Mouse (Mus musculus) lung, adult 2 months (tissue): ENCODE measurements around the gene Fra10ac1.

ENCODE experiments used
- CTCF ChIP-seq: fragments of 200-500 bp; IDR thresholded peaks from 2 replicates; pipeline ENCODE4 v1.5.1; 2011; ENCODE audit warnings: mild to moderate bottlenecking, low read length, control low read depth; ENCODE audit not compliant: insufficient read depth
- POLR2A ChIP-seq: fragments of 200-500 bp; IDR thresholded peaks from 2 replicates; pipeline ENCODE4 v1.6.1; 2011; ENCODE audit warnings: low read depth, mild to moderate bottlenecking, control low read depth, low read length, borderline replicate concordance; ENCODE audit errors: extremely low read depth

DNA sequence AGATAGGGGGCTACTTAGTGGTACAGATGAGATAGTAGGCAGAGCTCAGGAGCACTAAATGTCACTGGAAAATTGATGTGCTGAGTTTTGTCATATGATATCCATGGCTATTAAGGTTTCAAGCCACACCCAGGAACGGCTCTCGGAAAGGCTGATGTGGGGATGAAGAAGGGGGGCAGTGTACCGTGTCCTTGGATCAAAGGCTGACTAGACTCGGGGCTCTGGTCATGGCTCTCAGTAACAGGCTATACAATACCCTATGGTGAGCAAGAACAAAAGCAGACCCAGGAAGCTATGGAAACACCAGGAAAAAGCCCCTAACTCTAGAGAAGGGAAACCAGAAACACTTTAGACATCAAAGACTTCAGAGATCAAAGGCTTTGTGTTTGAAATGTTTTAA is 8.6 kb upstream of the Fra10ac1 start:
- TF ChIP-seq CTCF (no peak), POLR2A (no peak)
